Mouse (Mus musculus): ENCODE results near the gene Pla2g4d.

DNA sequence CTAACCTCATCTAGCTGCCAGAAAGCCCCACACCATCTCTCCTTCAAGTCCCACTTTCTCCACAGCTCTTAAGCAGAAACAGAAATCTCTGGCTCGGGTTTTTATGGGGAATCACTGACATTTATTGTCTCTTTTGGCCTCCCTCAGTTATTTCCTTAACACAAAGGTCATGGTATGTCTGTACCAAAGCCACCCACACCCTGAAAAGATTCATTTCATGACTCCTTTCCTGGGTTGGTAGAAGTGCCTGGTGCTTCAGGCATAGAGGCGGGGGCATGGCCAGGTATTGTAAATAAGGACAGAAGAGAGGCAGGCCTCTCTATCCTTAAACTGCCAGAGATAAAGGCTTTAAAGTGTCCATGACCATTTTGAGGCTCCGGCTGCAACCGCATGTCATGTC is 25.5 kb upstream of the Pla2g4d start:
- no peak for TF ChIP-seq CTCF (conservative IDR thresholded peaks at IDR 0.05 in 1 of 2, IDR thresholded peaks at IDR 0.05 in 1 of 2; ENCODE audit: low read depth in 2 of 2, low read length in 2 of 2)
- TF ChIP-seq NELFE (IDR thresholded peaks at IDR 0.05; ENCODE audit: low read depth, low read length), result no peak
- no peak for TF ChIP-seq ETS1 (conservative IDR thresholded peaks at IDR 0.05; ENCODE audit: low read depth, low read length)
- TF ChIP-seq ZNF384 (IDR thresholded peaks at IDR 0.05; ENCODE audit: low read depth, low read length), result no peak
- TF ChIP-seq NRF1 (IDR thresholded peaks at IDR 0.05; ENCODE audit: low read depth, low read length), result no peak
- no peak for TF ChIP-seq TBP (conservative IDR thresholded peaks at IDR 0.05; ENCODE audit: low read depth, low read length)
- no peak for TF ChIP-seq POLR2A (IDR thresholded peaks at IDR 0.05; ENCODE audit: low read depth, low read length)
- TF ChIP-seq PAX5 (IDR thresholded peaks at IDR 0.05; ENCODE audit: low read length), result no peak
- TF ChIP-seq HCFC1 (IDR thresholded peaks at IDR 0.05; ENCODE audit: low read depth, low read length), result no peak
- no peak for TF ChIP-seq MAZ (IDR thresholded peaks at IDR 0.05; ENCODE audit: low read depth, low read length)

All from CH12.LX (cell line).